Mouse (Mus musculus) frontal cortex, postnatal 25 days (tissue): ENCODE data around the gene Senp7.
"Not testable (repeated sequence)": the region's sequence is repeated elsewhere in the genome, so short reads cannot be mapped to it uniquely, and the experiment has no call there.

Source experiments
- DNase-seq, 2 experiments: peaks; one replicate each; pipeline ENCODE4 v3.0.0; 2022; ENCODE audit warnings: low spot score in 2 of 2

The Senp7 gene

GRCm38 (mm10) chr16:56134149-56134548 lies 86.0 kb downstream of the Senp7 start:
- no peak for DNase-seq

GRCm38 (mm10) chr16:56137672-56138071 lies 89.5 kb downstream of the Senp7 start:
- DNase-seq: not testable (repeated sequence)

GRCm38 (mm10) chr16:56139921-56140320 lies 91.8 kb downstream of the Senp7 start:
- no peak for DNase-seq

DNA sequence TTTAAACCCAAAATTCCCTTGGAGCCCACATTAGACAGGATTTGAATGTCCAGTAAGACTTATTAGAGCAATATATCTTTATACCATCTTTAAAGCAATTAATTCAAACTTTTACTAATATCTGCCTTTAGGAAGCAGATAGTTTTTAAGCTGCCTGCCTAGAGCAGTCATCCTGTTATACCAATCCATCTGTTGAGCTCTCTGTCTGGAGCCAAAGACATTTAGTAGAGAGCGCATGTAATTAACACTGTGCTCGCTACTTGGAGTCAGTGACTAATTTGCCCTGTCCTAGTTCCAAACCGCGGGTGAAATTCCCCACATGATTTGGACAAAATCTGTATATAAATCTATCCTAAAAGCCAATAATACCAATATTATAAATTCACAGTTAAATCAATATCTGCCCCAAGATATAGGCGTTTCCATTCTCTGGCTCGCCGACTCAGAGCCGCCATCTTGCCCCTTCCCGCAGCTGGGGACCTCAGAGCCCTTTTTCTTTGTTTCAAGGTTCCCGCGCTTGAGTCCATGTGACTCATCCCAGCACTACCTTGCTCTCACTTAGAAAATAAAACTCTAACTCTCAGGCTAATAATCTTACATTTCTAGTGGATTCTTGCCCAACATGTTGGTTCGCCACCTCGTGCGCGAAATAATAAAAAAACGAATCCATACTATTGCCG lies 96.9 kb downstream of the Senp7 start:
- no peak for DNase-seq

- no peak for DNase-seq
These were observed 99.5 kb downstream of the Senp7 start for GRCm38 (mm10) chr16:56147679-56148078.

DNA sequence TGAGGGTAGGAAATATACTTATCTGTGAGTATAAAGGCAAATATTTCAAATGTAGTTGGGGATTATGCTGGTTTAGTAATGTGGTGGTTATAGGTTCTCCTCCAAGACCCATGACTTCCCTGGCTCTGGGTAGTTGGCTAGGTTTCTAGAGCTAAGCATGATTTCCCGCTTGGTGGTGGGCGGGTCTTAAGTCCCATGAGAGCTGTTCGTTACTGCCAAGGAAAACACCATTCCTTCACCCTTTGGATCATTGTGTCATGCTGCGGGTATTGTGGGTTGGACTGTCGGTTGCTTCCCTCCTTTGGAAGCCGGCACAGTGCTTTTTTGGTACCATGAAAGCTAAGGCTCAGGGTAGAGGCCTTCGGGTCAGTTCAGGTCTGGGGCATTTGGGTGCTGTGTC lies 115.3 kb downstream of the Senp7 start:
- DNase-seq: no peak

GRCm38 (mm10) chr16:56170247-56170646 lies 122.1 kb downstream of the Senp7 start:
- DNase-seq: no peak

DNA sequence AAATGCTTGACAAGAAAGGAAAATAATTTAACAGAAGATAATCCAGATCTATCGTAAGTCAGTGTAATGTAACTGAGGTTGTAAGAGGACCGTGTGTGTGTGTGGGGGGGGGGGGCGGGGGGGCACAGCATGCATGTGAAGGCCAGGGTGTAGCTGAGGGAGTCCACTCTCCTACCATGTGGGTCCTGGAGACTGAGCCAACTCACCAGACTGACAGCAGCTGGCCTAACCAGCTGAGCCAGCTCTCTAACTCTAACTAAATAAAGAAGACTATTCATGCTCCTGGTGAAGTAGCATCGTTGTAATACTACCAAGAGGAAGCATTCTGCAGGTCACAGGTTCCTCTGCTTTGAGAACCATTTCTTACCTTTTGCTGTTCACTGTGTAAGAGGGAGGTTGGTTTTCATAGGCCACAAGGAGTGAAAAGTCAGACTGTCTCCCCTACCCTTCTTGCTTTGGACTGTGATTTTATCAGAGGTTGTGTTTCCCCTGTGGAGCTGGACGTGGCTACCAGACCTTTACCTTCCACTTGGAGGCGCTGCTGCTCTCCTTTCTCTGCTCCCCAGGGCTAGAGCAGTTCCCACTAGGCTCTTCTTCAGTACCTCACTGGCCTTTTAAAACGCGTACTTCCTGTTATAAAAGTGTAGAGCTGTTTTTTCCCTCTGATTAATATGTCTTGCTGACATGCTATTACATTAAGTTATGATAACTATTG lies 127.9 kb downstream of the Senp7 start:
- no peak for DNase-seq

- DNase-seq: no peak
These were observed 138.7 kb downstream of the Senp7 start for GRCm38 (mm10) chr16:56186863-56187262.

DNA sequence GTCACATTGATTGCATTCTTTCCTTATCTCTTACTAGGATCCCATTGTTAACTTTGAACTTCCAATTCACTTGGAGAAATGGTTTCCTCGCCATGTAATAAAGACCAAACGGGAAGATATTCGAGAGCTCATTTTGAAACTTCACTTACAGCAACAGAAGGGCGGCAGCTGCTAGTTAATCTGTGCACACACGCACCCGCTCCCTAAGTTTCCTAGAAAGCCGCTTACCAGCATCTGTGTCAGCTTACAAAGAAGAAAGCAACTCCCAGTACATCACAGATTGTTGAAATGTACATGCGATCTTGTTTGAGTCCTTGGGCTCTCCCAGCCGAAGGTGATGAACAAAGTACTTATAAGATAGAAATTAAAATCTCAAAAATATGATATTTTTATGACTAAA lies 140.1 kb downstream of the Senp7 start:
- DNase-seq: no peak

- DNase-seq: no peak
These were observed 155.9 kb downstream of the Senp7 start, which contains the start of gene Impg2 for GRCm38 (mm10) chr16:56204051-56204450. Gene Impg2 (plus strand): TSS chr16:56204313.

DNA sequence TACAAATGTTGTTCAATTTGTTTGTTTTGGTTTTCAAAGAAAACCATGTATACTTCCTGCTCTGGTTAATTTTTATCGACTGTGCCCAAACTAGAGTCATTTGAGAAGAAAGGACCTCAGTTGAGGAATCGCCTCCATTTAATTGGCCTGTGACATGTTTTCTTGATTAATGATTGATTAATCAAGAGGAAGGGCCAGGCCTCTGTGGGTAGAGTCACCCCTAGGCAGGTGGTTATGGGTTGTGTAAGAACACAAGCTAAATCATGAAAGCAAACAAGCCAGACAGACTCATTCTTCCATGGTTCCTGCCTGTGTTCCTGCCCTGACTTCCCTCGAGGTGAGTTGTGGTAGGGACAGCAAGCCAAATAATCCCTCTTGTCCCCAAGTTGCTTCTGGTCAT lies 164.6 kb downstream of the Senp7 start:
- no peak for DNase-seq

- no peak for DNase-seq
These were observed 179.5 kb downstream of the Senp7 start for GRCm38 (mm10) chr16:56227686-56228085.

GRCm38 (mm10) chr16:56229455-56229854 lies 181.3 kb downstream of the Senp7 start:
- no peak for DNase-seq

- peak; percentile 6 to 9 for DNase-seq
These were observed 183.2 kb downstream of the Senp7 start for GRCm38 (mm10) chr16:56231300-56231699.

DNA sequence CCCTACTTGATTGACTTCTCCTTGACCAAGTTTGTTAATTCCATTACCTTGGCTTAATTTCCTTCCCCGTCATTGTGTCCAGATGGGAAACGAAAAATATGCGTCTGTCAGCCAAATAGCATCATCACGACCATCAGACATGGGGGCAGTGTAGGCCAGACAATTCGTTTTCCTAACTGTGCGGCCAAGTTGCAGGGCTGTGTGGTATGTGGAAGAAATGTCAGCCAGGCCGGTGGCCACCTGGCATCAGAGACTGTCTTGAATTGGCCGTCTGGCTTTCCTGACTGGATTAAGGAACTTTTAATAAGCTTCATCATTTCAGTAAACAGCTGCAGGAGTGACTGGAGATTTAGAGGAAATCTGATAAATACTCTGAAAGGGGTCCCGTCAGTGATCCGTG lies 184.6 kb downstream of the Senp7 start:
- no peak for DNase-seq
